Mouse (Mus musculus): ENCODE data around the gene Gng3. TPM values are rescaled to one million over a fixed set of nuclear protein-coding genes. Genes with fewer than 3 reads are reported as not detected.
"Not testable (repeated sequence)": the region's sequence is repeated elsewhere in the genome, so short reads cannot be mapped to it uniquely, and the experiment has no call there.

The Gng3 gene
- total RNA-seq, 2 experiments from 2014 or later, result not detected

- intact Hi-C loops (cut with DNase I), result no loop called here
- DNase-seq, result no peak
Observed at GRCm38 (mm10) chr19:8848356-8848755, 9.4 kb upstream of the Gng3 start.

DNA sequence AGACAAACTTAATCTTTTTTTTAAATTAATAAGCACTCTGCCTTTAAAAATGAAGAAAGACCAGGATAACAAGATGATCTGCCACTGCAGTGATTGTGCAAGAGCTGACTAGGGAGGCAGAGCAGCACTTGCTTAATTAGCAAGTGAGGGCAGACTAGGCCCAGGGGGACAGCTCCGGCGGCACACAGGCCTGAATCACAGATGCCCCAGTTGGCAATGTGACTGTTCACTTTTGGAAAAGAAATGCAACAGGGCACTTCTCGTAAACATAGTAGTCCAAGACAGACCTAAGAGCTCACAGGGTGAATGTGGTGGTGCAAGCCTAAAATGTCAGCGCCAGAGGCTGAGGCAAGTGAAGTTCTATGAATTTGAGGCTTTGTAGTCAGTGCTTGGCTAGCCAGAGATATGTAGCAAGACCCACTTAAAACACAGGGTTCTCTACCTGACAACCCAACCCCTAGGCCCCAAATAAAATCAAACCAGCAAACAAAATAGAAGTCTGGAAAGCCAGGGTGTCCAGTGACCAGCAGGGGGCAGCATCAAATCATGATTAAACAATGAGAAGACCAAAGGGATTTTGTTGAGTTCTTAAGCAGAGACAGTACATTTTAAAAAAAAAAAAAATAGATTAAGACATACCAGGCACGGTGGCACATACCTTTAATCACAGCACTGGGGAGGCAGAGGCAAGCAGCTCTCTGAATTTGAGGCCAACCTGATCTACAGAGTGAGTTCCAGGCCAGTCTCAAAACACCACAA is 5.6 kb upstream of the Gng3 start:
- intact Hi-C loops (cut with DNase I), result loop anchor here (1.0 to 5.0 kb wide), 2 partner anchors 133 to 266 kb away; no protein-coding TSS in a partner anchor
- DNase-seq, result peak; percentile 84 to 93

- intact Hi-C loops (cut with DNase I), result loop anchor here (5.0 kb wide), 1 partner anchor 134 kb away; no protein-coding TSS in a partner anchor
Observed at GRCm38 (mm10) chr19:8842961-8843360, 4.0 kb upstream of the Gng3 start.

DNA sequence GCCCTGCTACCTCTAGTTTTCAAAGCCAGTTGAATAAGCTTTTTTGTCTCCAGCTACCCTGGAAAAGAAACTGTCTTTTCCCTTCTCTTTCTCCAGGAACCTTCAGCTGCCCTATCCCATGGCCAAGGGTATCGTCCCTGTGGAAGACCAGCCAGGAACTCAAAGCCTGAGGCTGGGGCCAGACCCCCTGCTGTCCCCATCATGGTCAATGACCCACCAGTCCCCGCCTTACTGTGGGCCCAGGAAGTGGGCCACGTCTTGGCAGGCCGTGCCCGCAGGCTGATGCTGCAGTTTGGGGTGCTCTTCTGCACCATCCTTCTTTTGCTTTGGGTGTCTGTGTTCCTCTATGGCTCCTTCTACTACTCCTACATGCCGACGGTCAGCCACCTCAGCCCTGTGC is 2.0 kb upstream of the Gng3 start:
- no peak for DNase-seq
- intact Hi-C loops (cut with DNase I), result loop anchor here (5.0 kb wide), 1 partner anchor 136 kb away; no protein-coding TSS in a partner anchor

More at GRCm38 (mm10) chr19:8842961-8843360, 4.0 kb upstream of the Gng3 start:
- DNase-seq, result no peak

DNA sequence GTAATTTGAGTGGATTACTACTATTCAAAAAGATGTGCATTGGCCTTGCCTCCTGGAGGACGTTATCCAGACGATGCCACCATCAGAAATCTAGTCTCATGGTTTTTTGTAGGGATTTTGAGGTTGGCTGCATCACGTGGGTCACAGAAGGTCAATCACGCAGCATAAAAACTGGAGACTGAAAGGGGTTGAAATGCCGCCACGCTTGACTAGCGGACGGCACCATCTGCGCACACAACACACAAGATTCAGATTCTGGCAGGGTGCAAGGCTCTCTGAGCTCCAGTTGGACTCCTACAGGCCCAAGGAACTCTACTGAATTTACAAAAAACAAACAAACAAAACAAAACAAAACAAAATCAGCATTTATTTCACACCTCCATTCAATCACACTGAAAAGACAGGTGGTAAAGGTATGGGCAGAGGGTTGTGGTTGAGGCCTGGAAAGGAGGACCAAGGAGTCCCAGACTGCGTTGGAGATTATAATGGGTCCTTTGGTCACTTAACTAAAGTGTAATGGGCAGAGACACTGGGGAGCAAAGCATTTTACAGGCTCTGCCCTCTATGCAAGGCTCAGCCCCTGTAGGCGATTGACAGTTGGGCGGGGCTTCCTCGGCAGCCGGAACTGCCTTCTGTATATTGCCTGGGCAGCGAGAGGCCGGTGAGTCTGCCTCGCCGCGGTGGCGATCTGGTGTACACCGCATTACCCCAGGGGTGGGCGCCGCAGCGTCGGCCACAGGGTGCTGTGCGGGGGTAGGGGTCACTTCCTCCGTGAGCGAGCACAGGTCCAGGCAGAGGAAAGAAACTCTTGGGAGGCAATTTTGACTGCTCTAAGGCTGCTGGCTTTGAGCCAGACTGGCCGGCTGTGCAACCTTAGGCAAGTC is 1.2 kb upstream of the Gng3 start:
- DNase-seq, result peak; percentile 83
- intact Hi-C loops (cut with DNase I), result loop anchor here (5.0 kb wide), 1 partner anchor 137 kb away; no protein-coding TSS in a partner anchor

DNA sequence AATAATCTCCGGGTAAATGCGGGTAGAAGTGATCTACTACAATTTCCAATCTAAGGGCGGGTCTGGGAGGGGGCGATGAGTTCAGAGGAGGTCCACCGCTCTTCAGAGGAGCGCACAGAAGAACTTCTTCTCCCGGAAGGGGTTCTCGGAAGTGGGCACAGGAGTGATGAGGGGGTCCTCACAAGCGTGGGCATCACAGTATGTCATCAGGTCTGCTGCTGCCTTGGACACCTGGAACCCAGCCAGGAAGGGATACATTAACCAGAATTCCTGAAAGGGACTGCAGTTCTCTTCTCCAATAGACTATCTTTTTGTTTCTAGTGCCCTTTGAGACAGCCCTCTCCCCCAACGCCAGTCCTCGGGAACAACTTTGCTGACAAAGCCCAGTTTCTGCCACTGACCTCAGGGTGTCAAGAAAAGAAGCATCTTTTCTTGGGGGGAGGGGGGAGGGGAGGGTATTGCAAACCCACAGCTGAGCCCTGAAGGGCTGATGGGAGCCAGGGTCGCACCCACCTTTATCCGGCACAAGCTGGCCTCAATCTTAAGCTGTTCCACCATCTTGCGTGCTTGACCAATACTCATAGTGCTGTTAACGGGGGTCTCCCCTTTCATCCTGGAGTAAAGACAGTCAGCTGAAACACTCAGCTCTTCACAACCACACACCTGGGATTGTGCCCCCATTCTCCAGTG is 808 bp downstream of the Gng3 start:
- intact Hi-C loops (cut with DNase I), result no loop called here
- DNase-seq, result peak; percentile 40 to 61

- DNase-seq, result peak; percentile 89 to 90
- intact Hi-C loops (cut with DNase I), result loop anchor here (2.0 kb wide), 1 partner anchor 17 kb away; the partner anchor contains the start of gene Hnrnpul2
Observed at GRCm38 (mm10) chr19:8837251-8837791, 1.7 kb downstream of the Gng3 start, which contains the start of gene Bscl2. TSS of gene Bscl2 (plus strand) at chr19:8837467.

DNA sequence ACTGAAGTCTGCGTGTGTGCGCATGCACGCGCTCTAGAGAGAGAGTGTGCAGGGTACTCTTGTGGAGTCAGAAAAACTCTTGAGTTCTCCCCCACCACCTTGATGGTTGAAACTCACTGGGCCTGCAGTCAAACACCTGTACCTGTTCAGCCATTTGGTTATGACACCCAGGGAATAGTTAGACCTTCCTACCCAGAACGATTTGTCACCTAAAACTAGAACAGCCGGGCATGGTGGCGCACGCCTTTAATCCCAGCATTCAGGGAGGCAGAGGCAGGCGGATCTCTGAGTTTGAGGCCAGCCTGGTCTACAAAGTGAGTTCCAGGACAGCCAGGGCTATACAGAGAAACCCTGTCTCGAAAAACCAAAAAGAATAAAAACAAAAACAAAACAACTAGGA is 2.7 kb downstream of the Gng3 start:
- intact Hi-C loops (cut with DNase I), result loop anchor here (2.0 kb wide), 1 partner anchor 16 kb away; the partner anchor contains the start of gene Hnrnpul2
- DNase-seq, result not testable (repeated sequence)

GRCm38 (mm10) chr19:8832971-8833370 is 6.0 kb downstream of the Gng3 start:
- intact Hi-C loops (cut with DNase I), result no loop called here
- DNase-seq, result no peak

- no peak for DNase-seq
- intact Hi-C loops (cut with DNase I), result no loop called here
Observed at GRCm38 (mm10) chr19:8831262-8831661, 7.7 kb downstream of the Gng3 start.

GRCm38 (mm10) chr19:8830664-8831063 is 8.3 kb downstream of the Gng3 start:
- no peak for DNase-seq
- intact Hi-C loops (cut with DNase I), result no loop called here

DNA sequence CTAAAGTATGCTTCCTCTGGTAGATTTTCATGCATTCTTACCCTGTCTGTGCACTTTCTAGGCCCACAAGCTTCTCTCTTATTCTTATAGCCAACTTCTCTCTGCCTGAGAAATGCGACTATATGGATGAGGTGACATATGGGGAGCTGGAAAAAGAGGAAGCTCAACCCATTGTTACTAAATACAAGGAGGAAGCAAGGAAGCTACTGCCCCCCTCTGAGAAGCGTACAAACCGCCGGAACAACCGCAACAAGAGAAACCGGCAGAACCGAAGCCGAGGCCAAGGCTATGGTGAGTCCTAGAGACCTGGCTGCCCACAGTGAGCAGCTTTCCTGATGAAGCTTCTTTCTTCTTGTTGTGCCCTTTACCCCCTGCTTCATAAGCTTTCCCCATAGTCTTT is 9.3 kb downstream of the Gng3 start, which contains the start of gene AC129217.1:
AC129217.1 (plus strand) TSS at position 114 of the 400 bp plus-strand sequence.
- no peak for DNase-seq
- intact Hi-C loops (cut with DNase I), result no loop called here

- DNase-seq, result no peak
- intact Hi-C loops (cut with DNase I), result no loop called here
Observed at GRCm38 (mm10) chr19:8822696-8823095, 16.3 kb downstream of the Gng3 start.

DNA sequence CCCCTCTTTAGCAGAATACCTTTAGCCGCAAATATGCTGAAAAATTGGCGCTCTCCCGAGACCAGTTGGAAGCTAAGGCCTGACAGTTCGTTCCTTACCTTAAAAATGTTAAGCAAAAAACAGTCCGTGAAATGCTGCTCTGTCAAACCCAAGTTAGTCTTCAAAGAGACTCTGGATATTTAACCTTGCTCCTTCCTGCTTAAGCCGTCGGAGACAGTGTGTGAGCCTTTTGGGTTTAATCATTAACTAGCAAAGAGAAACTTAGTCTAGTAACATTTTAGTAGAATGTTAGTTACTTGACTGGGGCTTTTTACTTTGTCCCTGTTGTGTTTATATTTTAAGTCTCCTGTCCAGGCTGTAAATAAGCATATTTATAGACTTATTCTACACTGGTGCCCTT is 17.8 kb downstream of the Gng3 start:
- intact Hi-C loops (cut with DNase I), result loop anchor here (2.0 kb wide), 1 partner anchor 16 kb away; the partner anchor contains the start of gene Bscl2
- DNase-seq, result no peak

GRCm38 (mm10) chr19:8820424-8820956 is 18.5 kb downstream of the Gng3 start:
- no peak for DNase-seq
- intact Hi-C loops (cut with DNase I), result loop anchor here (2.0 kb wide), 1 partner anchor 16 kb away; the partner anchor contains the start of gene Bscl2

- peak; percentile 99 for DNase-seq
- intact Hi-C loops (cut with DNase I), result loop anchor here (2.0 kb wide), 2 partner anchors 17 kb away; partner anchors contain the start of genes Bscl2 and Zbtb3
Observed at GRCm38 (mm10) chr19:8819596-8820423, 19.2 kb downstream of the Gng3 start, which contains the start of gene Hnrnpul2. TSS of gene Hnrnpul2 (plus strand) at chr19:8820010.

GRCm38 (mm10) chr19:8818801-8819595 is 20.0 kb downstream of the Gng3 start, which contains the start of gene Ttc9c:
TSS of gene Ttc9c (minus strand) at chr19:8819333.
- intact Hi-C loops (cut with DNase I), result loop anchor here (2.0 kb wide), 1 partner anchor 16 kb away; the partner anchor contains the start of gene Zbtb3

More at GRCm38 (mm10) chr19:8818801-8819595, 20.0 kb downstream of the Gng3 start, which contains the start of gene Ttc9c:
- DNase-seq, result peak; percentile 97 to 98
